Comparison of ENCODE assay signal across 8 mouse cellular contexts in the genomic region with DNA sequence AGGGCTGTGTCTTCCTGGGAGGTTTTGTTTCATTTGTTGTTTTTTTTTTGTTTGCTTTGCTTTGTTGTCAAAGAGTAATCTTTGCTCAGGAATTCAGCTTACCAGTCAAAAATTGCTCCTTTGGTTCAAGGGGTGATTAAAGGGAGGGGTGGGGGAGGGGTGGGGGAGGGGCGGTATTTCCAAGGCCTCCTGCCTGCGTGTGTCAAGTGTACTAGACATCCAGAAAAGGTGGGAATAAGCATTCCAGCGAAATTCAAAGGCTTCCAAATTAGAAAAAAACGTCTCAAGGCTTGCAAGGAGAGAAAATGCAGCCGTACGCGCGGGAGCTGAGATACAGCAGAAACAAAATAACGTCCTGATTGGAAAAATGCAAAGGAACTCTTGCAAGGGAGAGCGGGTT. TPM values are rescaled to one million over a fixed set of nuclear protein-coding genes. Genes with fewer than 3 reads are reported as not detected.
DNase-seq lines count a peak whose midpoint lies in the region; ATAC-seq and TF ChIP-seq lines count a peak whose summit lies in the region.

No protein-coding gene starts in this region.

- H3K4me1 ChIP-seq in cerebellum, adult 2 months (ENCODE audit: control insufficient read depth, insufficient read depth, low read length) = no peaks in the 10 kb centered on the region
- H3K4me1 ChIP-seq in lung, embryonic 16.5 days (replicated peaks; ENCODE audit: control insufficient read depth, insufficient read depth, low read length) = peaks cover 27% of the 10 kb centered on the region
- H3K4me1 ChIP-seq in intestine, postnatal 0 days (replicated peaks; ENCODE audit: control insufficient read depth, insufficient read depth, low read length) = no peaks in the 10 kb centered on the region
- H3K4me1 ChIP-seq in stomach, embryonic 15.5 days = 0 out of 2 replicates have a peak, but pooled peaks cover 15% of the 10 kb centered on the region

- no peak overlapping the region for H3K27ac ChIP-seq in cerebellum, adult 2 months (ENCODE audit: insufficient read depth, low read length)
- H3K27ac ChIP-seq in lung, embryonic 16.5 days (ENCODE audit: low read length) = peak overlapping the region; percentile 95
- peak overlapping the region; percentile 15; the same call in 1 of the 2 replicates for H3K27ac ChIP-seq in intestine, postnatal 0 days (ENCODE audit: low read depth, low read length)
- peak overlapping the region; percentile 61 for H3K27ac ChIP-seq in stomach, embryonic 15.5 days

- H3K27me3 ChIP-seq in cerebellum, adult 2 months (ENCODE audit: control insufficient read depth, insufficient read depth, low read length) = no peaks in the 10 kb centered on the region
- no peaks in the 10 kb centered on the region for H3K27me3 ChIP-seq in lung, embryonic 16.5 days (ENCODE audit: control insufficient read depth, insufficient read depth, low read depth, low read length)
- H3K27me3 ChIP-seq in intestine, postnatal 0 days (replicated peaks; ENCODE audit: control insufficient read depth, insufficient read depth, low read length) = no peaks in the 10 kb centered on the region
- no peaks in the 10 kb centered on the region for H3K27me3 ChIP-seq in stomach, embryonic 15.5 days (replicated peaks)

- H3K36me3 ChIP-seq in lung, embryonic 16.5 days (ENCODE audit: control insufficient read depth, insufficient read depth, low read length) = no peaks in the 10 kb centered on the region
- H3K36me3 ChIP-seq in intestine, postnatal 0 days (ENCODE audit: control insufficient read depth, insufficient read depth) = no peaks in the 10 kb centered on the region
- H3K36me3 ChIP-seq in stomach, embryonic 15.5 days = no peaks in the 10 kb centered on the region

- no peaks in the 10 kb centered on the region for H3K9me3 ChIP-seq in lung, embryonic 16.5 days (ENCODE audit: control insufficient read depth, low read length)
- no peaks in the 10 kb centered on the region for H3K9me3 ChIP-seq in intestine, postnatal 0 days (ENCODE audit: control insufficient read depth)
- no peaks in the 10 kb centered on the region for H3K9me3 ChIP-seq in stomach, embryonic 15.5 days

- H3K4me3 ChIP-seq in cerebellum, adult 2 months (replicated peaks; ENCODE audit: insufficient read depth, low read depth, low read length) = peak overlapping the region; percentile 27
- peak overlapping the region; percentile 33 for H3K4me3 ChIP-seq in lung, embryonic 16.5 days (ENCODE audit: low read length)
- no peak overlapping the region for H3K4me3 ChIP-seq in intestine, postnatal 0 days (ENCODE audit: low read depth, low read length)
- H3K4me3 ChIP-seq in stomach, embryonic 15.5 days (replicated peaks) = no peak overlapping the region; the same call in 1 of the 2 replicates

- TF ChIP-seq POLR2A in cerebellum, adult 2 months (IDR thresholded peaks at IDR 0.05; ENCODE audit: borderline replicate concordance, insufficient read depth, low read length) = no peak

- WGBS in cerebellum, adult 2 months = 5% methylated on average over 10 of the region's 10 CpGs
- WGBS in lung, embryonic 16.5 days = 7% methylated on average over 10 of the region's 10 CpGs
- 30% methylated on average over 10 of the region's 10 CpGs for WGBS in intestine, postnatal 0 days
- WGBS in stomach, embryonic 15.5 days = 37% methylated on average over 10 of the region's 10 CpGs

- H3K9ac ChIP-seq in lung, embryonic 16.5 days (ENCODE audit: low read length) = peak overlapping the region; percentile 57
- H3K9ac ChIP-seq in intestine, postnatal 0 days (ENCODE audit: low read depth, low read length) = no peak overlapping the region
- no peak overlapping the region for H3K9ac ChIP-seq in stomach, embryonic 15.5 days

- DNase-seq in cerebellum, adult 2 months = no peak
- DNase-seq in cerebellum, postnatal 10 days = no peak
- no peak for DNase-seq in lung, postnatal 10 days
- DNase-seq in cerebellum, adult 9-10 months = no peak
- no peak for DNase-seq in spleen, adult 18-20 months

- peak overlapping the region; percentile 58 for H3K4me2 ChIP-seq in lung, embryonic 16.5 days (ENCODE audit: low read depth, low read length)
- H3K4me2 ChIP-seq in intestine, postnatal 0 days (replicated peaks; ENCODE audit: low read depth) = peak overlapping the region; percentile 40
- H3K4me2 ChIP-seq in stomach, embryonic 15.5 days = peak overlapping the region; percentile 45

- peak; percentile 53; the same call in 1 of the 2 replicates for ATAC-seq in lung, embryonic 16.5 days (ENCODE audit: low read depth)
- ATAC-seq in intestine, postnatal 0 days = no peak
- no peak for ATAC-seq in stomach, embryonic 15.5 days (ENCODE audit: insufficient read depth, low FRiP score, low read depth)

- TF ChIP-seq CTCF in cerebellum, adult 2 months (IDR thresholded peaks at IDR 0.05; ENCODE audit: borderline replicate concordance, insufficient read depth, low read depth, low read length) = no peak
- TF ChIP-seq CTCF in intestine, postnatal 0 days (IDR thresholded peaks at IDR 0.05; ENCODE audit: low read depth) = no peak

RNA-seq across cellular contexts. Expression of a gene that starts 5.0 kb away (rescaled TPM):
- polyA plus RNA-seq in cerebellum, adult 2 months (2012; rRNA removed) = 0.60 and 0.65 TPM in 2 replicates
- 0.44 and 0.64 TPM in 2 replicates for polyA plus RNA-seq in lung, embryonic 16.5 days (2015; fragmentation: Nextera tagmentation; extraction: Ambion mirVana)
- polyA plus RNA-seq in intestine, postnatal 0 days (2015; fragmentation: Nextera tagmentation; extraction: Ambion mirVana) = 0.26 and 0.31 TPM in 2 replicates
- polyA plus RNA-seq in stomach, embryonic 15.5 days (2015; fragmentation: Nextera tagmentation; extraction: Ambion mirVana) = 0.63 and 0.83 TPM in 2 replicates

Comparison
In these comparisons a context has a peak if more than half of its experiments do, and no peak if none do; other contexts are left out.
1. H3K4me3 ChIP-seq: peak in cerebellum, adult 2 months (single experiment) and lung, embryonic 16.5 days (single experiment); none in intestine, postnatal 0 days (single experiment) and stomach, embryonic 15.5 days (single experiment).
2. Peak in every context shown above with its lines, with median percentiles within 50 percentile points of each other: H3K4me2 ChIP-seq.